Mouse (Mus musculus) MEL (cell line): ENCODE data around the gene Syn3. TPM values are rescaled to one million over a fixed set of nuclear protein-coding genes. Genes with fewer than 3 reads are reported as not detected.

ENCODE experiments used
- DNase-seq: peaks from one replicate; pipeline ENCODE4 v3.0.0; 2011; ENCODE audit warnings: low read depth, low spot score
- H3K27ac ChIP-seq: 2 replicates; pipeline ENCODE4 v1.5.1; 2012; ENCODE audit warnings: low read depth, mild to moderate bottlenecking, control low read depth, low read length, moderate library complexity; ENCODE audit not compliant: control insufficient read depth
- H3K27me3 ChIP-seq, 2 experiments: fragments of 150-350 bp in 1 of 2; sonication (generic) in 1 of 2; 2 replicates each; pipeline ENCODE4 v1.6.1; 2012; ENCODE audit warnings: low read length in 2 of 2, mild to moderate bottlenecking in 2 of 2, improper control_type of control experiment in 1 of 2, moderate library complexity in 1 of 2; ENCODE audit not compliant: insufficient read depth in 2 of 2, control insufficient read depth in 1 of 2
- H3K36me3 ChIP-seq, 2 experiments: 2 replicates each; pipeline ENCODE4 v1.6.1; 2012 to 2014; ENCODE audit warnings: low read length in 2 of 2, improper control_type of control experiment in 1 of 2, inconsistent platforms in 1 of 2, mild to moderate bottlenecking in 1 of 2; ENCODE audit not compliant: insufficient read depth in 2 of 2, control insufficient read depth in 1 of 2
- H3K4me1 ChIP-seq, 2 experiments: fragments of 150-350 bp in 1 of 2; sonication (generic) in 1 of 2; 2 replicates each; pipeline ENCODE4 v1.6.1; 2012; ENCODE audit warnings: low read length in 2 of 2, improper control_type of control experiment in 1 of 2, mild to moderate bottlenecking in 1 of 2; ENCODE audit not compliant: insufficient read depth in 2 of 2, control insufficient read depth in 1 of 2
- H3K4me3 ChIP-seq, 2 experiments: fragments of 150-350 bp in 1 of 2; sonication (generic) in 1 of 2; 2 replicates each; pipeline ENCODE4 v1.5.1; 2012; ENCODE audit warnings: low read depth in 2 of 2, low read length in 2 of 2, mild to moderate bottlenecking in 2 of 2, moderate library complexity in 2 of 2, control low read depth in 1 of 2, improper control_type of control experiment in 1 of 2; ENCODE audit not compliant: control insufficient read depth in 1 of 2, insufficient read depth in 1 of 2
- H3K79me2 ChIP-seq: 2 replicates; pipeline ENCODE4 v1.6.1; 2012; ENCODE audit warnings: mild to moderate bottlenecking, low read length, moderate library complexity; ENCODE audit not compliant: control insufficient read depth, poor library complexity, insufficient read depth
- H3K9ac ChIP-seq: 2 replicates; pipeline ENCODE4 v1.6.1; 2012; ENCODE audit warnings: low read depth, mild to moderate bottlenecking, control low read depth, low read length, moderate library complexity; ENCODE audit not compliant: control insufficient read depth, poor library complexity, severe bottlenecking
- H3K9me3 ChIP-seq: fragments of 150-350 bp; sonication (generic); replicated peaks from 2 replicates; pipeline ENCODE4 v1.6.1; 2012; ENCODE audit warnings: mild to moderate bottlenecking, low read length, improper control_type of control experiment, moderate library complexity; ENCODE audit not compliant: insufficient read depth
- BHLHE40 ChIP-seq: IDR thresholded peaks from 2 replicates; pipeline ENCODE4 v1.6.1; 2012; ENCODE audit warnings: low read depth, mild to moderate bottlenecking, inconsistent platforms, low read length, improper control_type of control experiment, borderline replicate concordance
- E2F4 ChIP-seq: IDR thresholded peaks from 2 replicates; pipeline ENCODE4 v1.6.1; 2011; ENCODE audit warnings: low read depth, low read length, improper control_type of control experiment, borderline replicate concordance
- ELF1 ChIP-seq: IDR thresholded peaks from 2 replicates; pipeline ENCODE4 v1.6.1; 2014; ENCODE audit warnings: low read depth, mild to moderate bottlenecking, inconsistent platforms, low read length, improper control_type of control experiment, moderate library complexity
- EP300 ChIP-seq, 2 experiments: IDR thresholded peaks; 2 replicates each; pipeline ENCODE4 v1.6.1; 2011; ENCODE audit warnings: improper control_type of control experiment in 2 of 2, low read length in 2 of 2, low read depth in 1 of 2, mild to moderate bottlenecking in 1 of 2
- GABPA ChIP-seq: IDR thresholded peaks from 2 replicates; pipeline ENCODE4 v1.6.1; 2012; ENCODE audit warnings: low read depth, mild to moderate bottlenecking, inconsistent platforms, low read length, improper control_type of control experiment, moderate library complexity
- GATA1 ChIP-seq: IDR thresholded peaks from 2 replicates; pipeline ENCODE4 v1.6.1; 2011; ENCODE audit warnings: low read depth, low read length, improper control_type of control experiment
- HCFC1 ChIP-seq: IDR thresholded peaks from 2 replicates; pipeline ENCODE4 v1.6.1; 2012; ENCODE audit warnings: low read depth, mild to moderate bottlenecking, inconsistent platforms, low read length, improper control_type of control experiment, moderate library complexity
- JUND ChIP-seq: IDR thresholded peaks from 2 replicates; pipeline ENCODE4 v1.6.1; 2011; ENCODE audit warnings: low read depth, mild to moderate bottlenecking, improper control_type of control experiment, low read length
- KAT2A ChIP-seq: conservative IDR thresholded peaks from 2 replicates; pipeline ENCODE4 v1.6.1; 2012; ENCODE audit warnings: low read depth, low read length, improper control_type of control experiment, inconsistent platforms
- MAX ChIP-seq: IDR thresholded peaks from 2 replicates; pipeline ENCODE4 v1.6.1; 2011; ENCODE audit warnings: low read length, improper control_type of control experiment
- MAZ ChIP-seq: IDR thresholded peaks from 2 replicates; pipeline ENCODE4 v1.6.1; 2012; ENCODE audit warnings: low read depth, mild to moderate bottlenecking, inconsistent platforms, low read length, improper control_type of control experiment
- MYC ChIP-seq: IDR thresholded peaks from 2 replicates; pipeline ENCODE4 v1.6.1; 2011; ENCODE audit warnings: low read depth, mild to moderate bottlenecking, low read length, improper control_type of control experiment, moderate library complexity
- NELFE ChIP-seq: IDR thresholded peaks from 2 replicates; pipeline ENCODE4 v1.6.1; 2011; ENCODE audit warnings: low read depth, low read length, improper control_type of control experiment
- NRF1 ChIP-seq: IDR thresholded peaks from 2 replicates; pipeline ENCODE4 v1.6.1; 2014; ENCODE audit warnings: low read depth, mild to moderate bottlenecking, inconsistent platforms, low read length, improper control_type of control experiment, moderate library complexity; ENCODE audit not compliant: poor library complexity, insufficient read depth, severe bottlenecking
- POLR2A ChIP-seq, 2 experiments: IDR thresholded peaks; 2 replicates each; pipeline ENCODE4 v1.6.1; 2011 to 2012; ENCODE audit warnings: low read length in 2 of 2, mild to moderate bottlenecking in 2 of 2, control low read depth in 1 of 2, improper control_type of control experiment in 1 of 2, low read depth in 1 of 2, moderate library complexity in 1 of 2; ENCODE audit not compliant: control insufficient read depth in 1 of 2, insufficient read depth in 1 of 2, poor library complexity in 1 of 2
- POLR2AphosphoS2 ChIP-seq: IDR thresholded peaks from 2 replicates; pipeline ENCODE4 v1.6.1; 2011; ENCODE audit warnings: low read length, improper control_type of control experiment
- POLR2AphosphoS5 ChIP-seq: IDR thresholded peaks from 2 replicates; pipeline ENCODE4 v1.6.1; 2012; ENCODE audit warnings: low read depth, borderline replicate concordance, mild to moderate bottlenecking, inconsistent platforms, low read length, moderate library complexity, mixed read lengths
- RCOR1 ChIP-seq: IDR thresholded peaks from 2 replicates; pipeline ENCODE4 v1.6.1; 2012; ENCODE audit warnings: low read depth, mild to moderate bottlenecking, inconsistent platforms, low read length, improper control_type of control experiment
- SMC3 ChIP-seq: IDR thresholded peaks from 2 replicates; pipeline ENCODE4 v1.6.1; 2011; ENCODE audit warnings: low read depth, low read length, improper control_type of control experiment
- TAL1 ChIP-seq: IDR thresholded peaks from 2 replicates; pipeline ENCODE4 v1.6.1; 2012; ENCODE audit warnings: mild to moderate bottlenecking, inconsistent platforms, low read length, moderate library complexity, mixed read lengths
- TBP ChIP-seq: IDR thresholded peaks from 2 replicates; pipeline ENCODE4 v1.8.0; 2011; ENCODE audit warnings: low read depth, low read length, improper control_type of control experiment
- TCF12 ChIP-seq: IDR thresholded peaks from 2 replicates; pipeline ENCODE4 v1.6.1; 2014; ENCODE audit warnings: low read depth, mild to moderate bottlenecking, inconsistent platforms, low read length, improper control_type of control experiment, moderate library complexity
- UBTF ChIP-seq: IDR thresholded peaks from 2 replicates; pipeline ENCODE4 v1.6.1; 2012; ENCODE audit warnings: low read depth, mild to moderate bottlenecking, inconsistent platforms, low read length, improper control_type of control experiment, moderate library complexity, borderline replicate concordance; ENCODE audit not compliant: insufficient read depth
- USF1 ChIP-seq: IDR thresholded peaks from 2 replicates; pipeline ENCODE4 v1.6.1; 2014; ENCODE audit warnings: low read depth, mild to moderate bottlenecking, inconsistent platforms, low read length, improper control_type of control experiment, moderate library complexity
- ZC3H11A ChIP-seq: IDR thresholded peaks from 2 replicates; pipeline ENCODE4 v1.6.1; 2012; ENCODE audit warnings: low read depth, mild to moderate bottlenecking, inconsistent platforms, low read length, improper control_type of control experiment
- ZKSCAN1 ChIP-seq: IDR thresholded peaks from 2 replicates; pipeline ENCODE4 v1.6.1; 2012; ENCODE audit warnings: low read depth, mild to moderate bottlenecking, inconsistent platforms, low read length, improper control_type of control experiment, moderate library complexity
- polyA plus RNA-seq, 2 experiments: library from polyadenylated mRNA; stranded (reverse) in 1 of 2; unstranded in 1 of 2; fragments of >175 nt in 1 of 2; fragments of >200 nt in 1 of 2; gene quantifications; 2 replicates each; pipeline versions ENCODE4 v1.2.1 to v1.2.4; 2012; ENCODE audit warnings: low replicate concordance in 2 of 2, low read depth in 1 of 2; ENCODE audit not compliant: insufficient read length in 2 of 2, insufficient read depth in 1 of 2, missing spikeins in 1 of 2
- total RNA-seq: library from RNA; depleted of rRNA; stranded (reverse); fragments of 300-350 nt; gene quantifications from 2 replicates; pipeline ENCODE4 v1.2.3, GENCODE M21; 2012

Syn3 gene
- total and polyA plus RNA-seq, 3 experiments = 0.06 TPM; not detected in 2

DNA sequence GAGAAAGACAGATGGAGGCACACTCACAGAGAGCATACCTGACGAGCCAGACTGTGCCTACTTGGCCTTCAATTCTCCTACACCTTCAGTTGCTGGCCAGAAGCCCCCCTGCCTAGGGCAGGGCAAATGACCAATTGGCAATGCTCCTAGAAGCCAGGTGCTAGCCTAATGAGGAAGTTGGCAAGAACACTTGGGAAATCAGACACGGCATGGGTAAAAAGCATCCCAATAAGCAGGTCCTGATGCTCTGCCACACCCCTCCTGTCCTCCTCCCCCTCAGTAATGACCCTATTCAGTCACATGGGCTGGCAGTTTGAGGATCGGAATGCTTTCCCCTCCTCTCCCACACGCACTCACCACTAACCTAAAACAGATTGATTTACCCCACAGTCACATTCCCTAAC, 19.0 kb downstream of the Syn3 start:
- Histone ChIP-seq H3K79me2 (no peaks in the 10 kb centered on the region), H3K4me3 (no peak overlapping the region), H3K27me3 (no peaks in the 10 kb centered on the region), H3K27ac (no peak overlapping the region)
- TF ChIP-seq TAL1 (no peak), TBP (no peak), POLR2A (IDR thresholded peaks at IDR 0.05; ENCODE audit: control insufficient read depth in 1 of 2, insufficient read depth in 1 of 2, low read depth in 1 of 2, low read length in 2 of 2, poor library complexity in 1 of 2) (no peak), MYC (no peak), ELF1 (no peak), GABPA (no peak), E2F4 (no peak), MAX (no peak), UBTF (no peak)
- TF ChIP-seq, all 39 proteins: peak for 0
- Histone ChIP-seq H3K36me3 (no peaks in the 10 kb centered on the region), H3K4me1 (no peaks in the 10 kb centered on the region), H3K9ac (no peak overlapping the region), H3K9me3 (no peaks in the 10 kb centered on the region)
- no peak for DNase-seq

DNA sequence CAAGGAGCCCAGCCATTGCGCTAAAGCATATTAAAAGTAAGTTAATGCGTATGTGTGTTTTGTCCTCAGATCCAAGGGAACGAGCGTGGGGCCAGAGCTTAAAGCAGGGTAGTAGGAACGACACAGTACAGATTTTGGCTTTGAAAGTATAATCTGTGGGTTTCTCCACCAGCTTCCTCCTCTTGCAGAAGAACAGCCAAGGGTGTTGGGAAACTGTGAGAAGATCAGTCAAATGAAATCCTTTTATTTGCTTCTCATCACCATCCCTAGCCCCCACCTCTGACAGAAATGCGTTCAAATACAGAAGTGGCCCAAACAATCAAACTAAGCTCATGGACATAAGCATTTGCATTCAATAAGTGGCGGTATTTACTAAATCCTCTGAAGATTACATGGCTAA, 22.0 kb downstream of the Syn3 start:
- Histone ChIP-seq H3K9ac (no peak overlapping the region), H3K79me2 (no peaks in the 10 kb centered on the region), H3K27me3 (no peaks in the 10 kb centered on the region), H3K4me3 (no peak overlapping the region), H3K36me3 (no peaks in the 10 kb centered on the region), H3K4me1 (no peaks in the 10 kb centered on the region), H3K27ac (no peak overlapping the region), H3K9me3 (no peaks in the 10 kb centered on the region)
- TF ChIP-seq NELFE (no peak), JUND (no peak)
- DNase-seq = no peak

DNA sequence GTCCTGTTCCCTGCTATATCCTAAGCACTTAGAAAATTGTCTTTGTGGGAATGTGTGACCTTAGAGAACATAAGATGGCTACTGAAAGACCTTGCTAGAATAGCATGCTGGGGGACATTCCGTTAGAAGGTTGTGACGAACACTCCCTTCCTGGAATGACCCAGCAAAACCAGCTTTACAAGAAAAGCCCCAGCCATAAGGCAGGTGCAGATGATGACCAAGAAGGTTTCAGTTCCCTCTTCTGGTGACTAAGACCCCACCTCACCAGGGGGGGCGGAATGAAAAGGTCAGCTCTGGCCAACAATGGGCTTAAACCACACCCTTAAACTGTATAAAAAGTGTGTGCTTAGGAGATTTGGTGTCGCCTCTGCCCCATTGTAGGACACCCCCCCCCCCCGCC, 23.4 kb downstream of the Syn3 start:
- Histone ChIP-seq H3K4me3 (no peak overlapping the region), H3K9me3 (no peaks in the 10 kb centered on the region), H3K79me2 (no peaks in the 10 kb centered on the region), H3K36me3 (no peaks in the 10 kb centered on the region), H3K27me3 (no peaks in the 10 kb centered on the region), H3K4me1 (no peaks in the 10 kb centered on the region), H3K27ac (no peak overlapping the region), H3K9ac (no peak overlapping the region)
- DNase-seq = no peak
- no peak for TF ChIP-seq JUND
- no peak for TF ChIP-seq SMC3
- TF ChIP-seq NRF1 = no peak
- no peak for TF ChIP-seq POLR2AphosphoS5
- no peak for TF ChIP-seq RCOR1
- TF ChIP-seq MYC = no peak
- no peak for TF ChIP-seq MAZ
- TF ChIP-seq E2F4 = no peak
- TF ChIP-seq BHLHE40 = no peak
- no peak for TF ChIP-seq USF1
- no peak for TF ChIP-seq TCF12
- no peak for TF ChIP-seq ZKSCAN1
- TF ChIP-seq ZC3H11A = no peak
- TF ChIP-seq TAL1 = no peak
- no peak for TF ChIP-seq HCFC1
- no peak for TF ChIP-seq GATA1
- no peak for TF ChIP-seq KAT2A
- no peak for TF ChIP-seq POLR2AphosphoS2
- no peak for TF ChIP-seq EP300 (IDR thresholded peaks at IDR 0.05; ENCODE audit: low read depth in 1 of 2, low read length in 2 of 2)
